Mouse (Mus musculus): ENCODE measurements around the gene Cox16. TPM values are rescaled to one million over a fixed set of nuclear protein-coding genes. Genes with fewer than 3 reads are reported as not detected.
A peak's percentile ranks its signal among the peaks of the same experiment; 100 is the strongest.

Gene Cox16
- polyA plus RNA-seq, 2 experiments, result 79.2 to 137 TPM

- no peak for TF ChIP-seq POLR2A (IDR thresholded peaks at IDR 0.05; ENCODE audit: borderline replicate concordance, extremely low read depth, insufficient read depth, insufficient read length)
- Histone ChIP-seq H3K9ac (ENCODE audit: low read depth, low read length, severe bottlenecking) (peak within 1 kb of the TSS; percentile 68), H3K4me3 (replicated peaks; ENCODE audit: low read length) (peak within 1 kb of the TSS; percentile 65), H3K4me1 (ENCODE audit: control insufficient read depth, insufficient read depth, low read length) (0 out of 2 replicates have a peak, but pooled peaks cover 5% of the 10 kb centered on the region), H3K27me3 (ENCODE audit: control insufficient read depth, insufficient read depth, low read length) (peaks cover 17% of the 10 kb centered on the region), H3K27ac (replicated peaks; ENCODE audit: low read depth, low read length) (0 out of 2 replicates have a peak within 1 kb of the TSS, but pooled peaks have one; percentile 33), H3K4me2 (replicated peaks; ENCODE audit: low read depth, low read length, severe bottlenecking) (peak within 1 kb of the TSS; percentile 99), H3K36me3 (ENCODE audit: control insufficient read depth, insufficient read depth, low read length) (no peaks in the 10 kb centered on the region), H3K9me3 (ENCODE audit: control insufficient read depth, low read length) (no peaks in the 10 kb centered on the region)
- WGBS, result 0% methylated on average over 23 of the region's 47 CpGs
- DNase-seq (ENCODE audit: low spot score) (peak; percentile 11), ATAC-seq (ENCODE audit: low FRiP score, low read depth) (peak; percentile 58)
Measured at GRCm38 (mm10) chr12:81332875-81333421, 152.0 kb downstream of the Cox16 start, which contains the start of gene Slc8a3. Gene Slc8a3, minus strand, starts transcription at chr12:81333180.

- H3K36me3 ChIP-seq (ENCODE audit: control insufficient read depth, insufficient read depth, low read length), result no peaks in the 10 kb centered on the region
- H3K27me3 ChIP-seq (ENCODE audit: control insufficient read depth, insufficient read depth, low read length), result peaks cover 17% of the 10 kb centered on the region
- H3K27ac ChIP-seq (replicated peaks; ENCODE audit: low read depth, low read length), result 0 out of 2 replicates have a peak overlapping the region, but pooled peaks have one; percentile 33
- H3K9me3 ChIP-seq (ENCODE audit: control insufficient read depth, low read length), result no peaks in the 10 kb centered on the region
- DNase-seq (ENCODE audit: low spot score) (peak; percentile 52), ATAC-seq (ENCODE audit: low FRiP score, low read depth) (peak; percentile 56; the same call in 1 of the 2 replicates)
- peak overlapping the region; percentile 99 for H3K4me2 ChIP-seq (replicated peaks; ENCODE audit: low read depth, low read length, severe bottlenecking)
- H3K4me3 ChIP-seq (replicated peaks; ENCODE audit: low read length), result peak overlapping the region; percentile 65
- WGBS, result 3% methylated on average over 43 of the region's 54 CpGs
- peak overlapping the region; percentile 68 for H3K9ac ChIP-seq (ENCODE audit: low read depth, low read length, severe bottlenecking)
- H3K4me1 ChIP-seq (ENCODE audit: control insufficient read depth, insufficient read depth, low read length), result 0 out of 2 replicates have a peak, but pooled peaks cover 5% of the 10 kb centered on the region
- TF ChIP-seq POLR2A (IDR thresholded peaks at IDR 0.05; ENCODE audit: borderline replicate concordance, extremely low read depth, insufficient read depth, insufficient read length), result no peak
Measured at GRCm38 (mm10) chr12:81331937-81332874, 152.7 kb downstream of the Cox16 start.

GRCm38 (mm10) chr12:81331046-81331638 is 153.8 kb downstream of the Cox16 start:
- peak overlapping the region; percentile 99 for H3K4me2 ChIP-seq (replicated peaks; ENCODE audit: low read depth, low read length, severe bottlenecking)

GRCm38 (mm10) chr12:81324991-81325390 is 159.9 kb downstream of the Cox16 start:
- Histone ChIP-seq H3K27ac (replicated peaks; ENCODE audit: low read depth, low read length) (no peak overlapping the region), H3K9ac (ENCODE audit: low read depth, low read length, severe bottlenecking) (no peak overlapping the region), H3K36me3 (ENCODE audit: control insufficient read depth, insufficient read depth, low read length) (no peaks in the 10 kb centered on the region), H3K9me3 (ENCODE audit: control insufficient read depth, low read length) (no peaks in the 10 kb centered on the region), H3K4me1 (ENCODE audit: control insufficient read depth, insufficient read depth, low read length) (no peaks in the 10 kb centered on the region), H3K27me3 (ENCODE audit: control insufficient read depth, insufficient read depth, low read length) (no peaks in the 10 kb centered on the region), H3K4me3 (replicated peaks; ENCODE audit: low read length) (no peak overlapping the region), H3K4me2 (replicated peaks; ENCODE audit: low read depth, low read length, severe bottlenecking) (no peak overlapping the region)
- TF ChIP-seq POLR2A (IDR thresholded peaks at IDR 0.05; ENCODE audit: borderline replicate concordance, extremely low read depth, insufficient read depth, insufficient read length), result no peak
- 79% methylated on average over 3 of the region's 3 CpGs for WGBS
- no peak for ATAC-seq (ENCODE audit: low FRiP score, low read depth)
- no peak for DNase-seq (ENCODE audit: low spot score)

More at GRCm38 (mm10) chr12:81331046-81331638, 153.8 kb downstream of the Cox16 start:
- no peak for ATAC-seq (ENCODE audit: low FRiP score, low read depth)
- Histone ChIP-seq H3K4me3 (replicated peaks; ENCODE audit: low read length) (0 out of 2 replicates have a peak overlapping the region, but pooled peaks have one; percentile 65), H3K4me1 (ENCODE audit: control insufficient read depth, insufficient read depth, low read length) (0 out of 2 replicates have a peak, but pooled peaks cover 5% of the 10 kb centered on the region), H3K27me3 (ENCODE audit: control insufficient read depth, insufficient read depth, low read length) (peaks cover 17% of the 10 kb centered on the region), H3K27ac (replicated peaks; ENCODE audit: low read depth, low read length) (no peak overlapping the region), H3K9ac (ENCODE audit: low read depth, low read length, severe bottlenecking) (peak overlapping the region; percentile 68; the same call in 1 of the 2 replicates), H3K36me3 (ENCODE audit: control insufficient read depth, insufficient read depth, low read length) (no peaks in the 10 kb centered on the region), H3K9me3 (ENCODE audit: control insufficient read depth, low read length) (no peaks in the 10 kb centered on the region)
- 29% methylated on average over 5 of the region's 5 CpGs for WGBS
- DNase-seq (ENCODE audit: low spot score), result no peak
- TF ChIP-seq POLR2A (IDR thresholded peaks at IDR 0.05; ENCODE audit: borderline replicate concordance, extremely low read depth, insufficient read depth, insufficient read length), result no peak

GRCm38 (mm10) chr12:81324116-81324515 is 160.8 kb downstream of the Cox16 start:
- H3K27me3 ChIP-seq (ENCODE audit: control insufficient read depth, insufficient read depth, low read length), result no peaks in the 10 kb centered on the region
- no peak overlapping the region for H3K4me3 ChIP-seq (replicated peaks; ENCODE audit: low read length)
- no peak for DNase-seq (ENCODE audit: low spot score)
- WGBS, result 91% methylated on average over 3 of the region's 3 CpGs
- H3K4me1 ChIP-seq (ENCODE audit: control insufficient read depth, insufficient read depth, low read length), result no peaks in the 10 kb centered on the region
- H3K4me2 ChIP-seq (replicated peaks; ENCODE audit: low read depth, low read length, severe bottlenecking), result no peak overlapping the region
- no peaks in the 10 kb centered on the region for H3K36me3 ChIP-seq (ENCODE audit: control insufficient read depth, insufficient read depth, low read length)
- no peak for ATAC-seq (ENCODE audit: low FRiP score, low read depth)
- no peak overlapping the region for H3K9ac ChIP-seq (ENCODE audit: low read depth, low read length, severe bottlenecking)
- no peak overlapping the region for H3K27ac ChIP-seq (replicated peaks; ENCODE audit: low read depth, low read length)
- TF ChIP-seq POLR2A (IDR thresholded peaks at IDR 0.05; ENCODE audit: borderline replicate concordance, extremely low read depth, insufficient read depth, insufficient read length), result no peak
- H3K9me3 ChIP-seq (ENCODE audit: control insufficient read depth, low read length), result no peaks in the 10 kb centered on the region

All from limb, embryonic 14.5 days (tissue).